Mouse (Mus musculus): ENCODE data around the gene Mitf.

DNA sequence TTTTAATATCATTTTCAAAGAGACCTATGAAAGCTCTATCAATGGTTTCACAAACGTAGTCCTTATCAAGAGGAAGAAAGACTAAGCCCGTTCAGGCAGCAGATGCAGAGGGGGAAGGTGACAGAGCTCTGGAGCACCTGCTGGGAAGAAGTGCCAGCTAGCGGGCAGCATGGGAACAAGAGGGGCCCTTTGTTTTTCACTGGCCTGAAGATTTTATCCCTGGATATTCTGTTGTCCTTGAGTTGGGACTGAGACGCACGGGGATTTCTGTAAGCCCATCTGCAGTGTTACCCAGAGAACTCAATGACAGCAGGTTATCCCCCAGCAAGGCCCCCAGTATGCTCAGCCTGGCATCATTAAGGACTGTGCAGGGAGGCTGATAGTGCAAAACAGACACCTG, 258.1 kb downstream of the Mitf start:
- TF ChIP-seq CTCF (IDR thresholded peaks at IDR 0.05; ENCODE audit: borderline replicate concordance, insufficient read depth, low read length), result no peak
- TF ChIP-seq POLR2A (IDR thresholded peaks at IDR 0.05; ENCODE audit: low read depth, low read length), result no peak

All from embryonic fibroblast, embryonic 13.5 days (primary cell).